Mouse (Mus musculus): Measurements from ENCODE around the gene Rnaseh2b. TPM values are rescaled to one million over a fixed set of nuclear protein-coding genes. Genes with fewer than 3 reads are reported as not detected.

Gene Rnaseh2b
- total and polyA plus RNA-seq, 3 experiments = 21.2 to 63.7 (median 53.6) TPM

DNA sequence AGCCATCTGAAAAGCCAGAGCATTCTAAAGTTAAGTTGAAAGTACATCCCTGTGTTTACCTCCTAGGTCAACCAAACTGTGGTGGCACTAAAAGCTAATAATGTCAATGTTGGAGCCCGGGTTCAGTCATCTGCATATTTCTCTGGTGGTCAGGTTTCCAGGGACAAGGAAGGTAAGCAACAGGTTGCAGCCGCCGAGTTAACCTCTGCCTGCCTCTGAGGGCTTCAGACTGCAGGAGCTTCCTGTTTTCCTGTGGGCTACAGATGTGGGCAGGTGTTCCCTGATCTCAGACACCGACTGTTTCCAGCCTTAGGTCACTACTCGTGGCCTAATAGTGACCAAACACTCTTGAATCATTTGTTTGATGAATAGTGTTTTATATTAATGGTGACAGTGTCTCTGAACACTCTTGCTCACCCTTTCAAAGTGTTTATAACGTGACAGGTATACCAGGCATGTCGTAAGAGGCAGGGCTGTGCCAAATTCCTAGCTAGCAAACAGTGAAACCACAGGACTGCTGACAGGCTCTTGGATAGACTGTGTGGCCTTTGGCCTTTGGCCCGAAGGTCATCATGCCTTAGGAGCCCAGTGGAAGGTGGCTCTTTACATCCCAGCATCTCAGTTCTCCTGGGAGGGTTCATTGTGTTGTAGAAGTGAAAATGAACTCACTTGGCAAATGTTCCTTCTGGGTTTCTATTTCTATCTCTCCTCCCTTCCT lies 69.0 kb downstream of the Rnaseh2b start:
- DNase-seq (ENCODE audit: extremely low read depth) = no peak
- H3K79me2 ChIP-seq (replicated peaks; ENCODE audit: control insufficient read depth, extremely low read depth, insufficient read depth, poor library complexity, severe bottlenecking) = no peaks in the 10 kb centered on the region
- H3K4me1 ChIP-seq (ENCODE audit: control insufficient read depth in 1 of 2, insufficient read depth in 2 of 2) = peaks cover 0 to 21% of the 10 kb centered on the region in 2 experiments; a peak in 2 of 4 replicates
- H3K27ac ChIP-seq (ENCODE audit: insufficient read depth, low read depth) = no peak overlapping the region
- H3K4me3 ChIP-seq (replicated peaks in 1 of 3; ENCODE audit: low read depth in 2 of 3, low read length in 2 of 3, poor library complexity in 1 of 3) = no peak overlapping the region
- H3K9ac ChIP-seq (ENCODE audit: insufficient read depth, low read depth) = no peak overlapping the region
- no peak overlapping the region for H3K4me2 ChIP-seq (ENCODE audit: insufficient read depth, low read depth, poor library complexity, severe bottlenecking)
- dilution Hi-C loops (cut with MboI; ENCODE audit: extremely low pct_ligation_motif_present, extremely low pct_unique_long_range_greater_than_20kb, low sequenced_read_pairs) (no loop called here), in situ Hi-C loops (cut with MboI; ENCODE audit: low pct_ligation_motif_present, low pct_unique_long_range_greater_than_20kb, low sequenced_read_pairs) (no loop called here)
- H3K27me3 ChIP-seq (replicated peaks) = no peaks in the 10 kb centered on the region
- peaks cover 6 to 67% of the 10 kb centered on the region in 2 experiments for H3K36me3 ChIP-seq (replicated peaks in 1 of 2; ENCODE audit: control insufficient read depth in 1 of 2, insufficient read depth in 1 of 2, low read length in 1 of 2)
- TF ChIP-seq JUN (IDR thresholded peaks at IDR 0.05; ENCODE audit: insufficient read depth, low read depth, low read length) (no peak), NELFE (IDR thresholded peaks at IDR 0.05; ENCODE audit: low read depth, low read length) (no peak), USF2 (conservative IDR thresholded peaks at IDR 0.05; ENCODE audit: low read depth, low read length) (no peak), EP300 (IDR thresholded peaks at IDR 0.05; ENCODE audit: low read length) (no peak), SMC3 (IDR thresholded peaks at IDR 0.05; ENCODE audit: low read depth, low read length) (no peak), GABPA (IDR thresholded peaks at IDR 0.05; ENCODE audit: insufficient replicate concordance, low read depth, low read length) (no peak), ZMIZ1 (IDR thresholded peaks at IDR 0.05; ENCODE audit: low read depth, low read length) (no peak), NRF1 (IDR thresholded peaks at IDR 0.05; ENCODE audit: low read depth, low read length) (no peak), CHD1 (IDR thresholded peaks at IDR 0.05; ENCODE audit: low read depth, low read length) (no peak), RAD21 (IDR thresholded peaks at IDR 0.05; ENCODE audit: low read depth, low read length) (no peak), USF1 (IDR thresholded peaks at IDR 0.05; ENCODE audit: low read depth, low read length) (no peak), UBTF (IDR thresholded peaks at IDR 0.05; ENCODE audit: low read depth, low read length) (no peak), ZNF384 (IDR thresholded peaks at IDR 0.05; ENCODE audit: low read depth, low read length) (no peak)
- no peaks in the 10 kb centered on the region for H3K9me3 ChIP-seq (replicated peaks; ENCODE audit: low read length)

DNA sequence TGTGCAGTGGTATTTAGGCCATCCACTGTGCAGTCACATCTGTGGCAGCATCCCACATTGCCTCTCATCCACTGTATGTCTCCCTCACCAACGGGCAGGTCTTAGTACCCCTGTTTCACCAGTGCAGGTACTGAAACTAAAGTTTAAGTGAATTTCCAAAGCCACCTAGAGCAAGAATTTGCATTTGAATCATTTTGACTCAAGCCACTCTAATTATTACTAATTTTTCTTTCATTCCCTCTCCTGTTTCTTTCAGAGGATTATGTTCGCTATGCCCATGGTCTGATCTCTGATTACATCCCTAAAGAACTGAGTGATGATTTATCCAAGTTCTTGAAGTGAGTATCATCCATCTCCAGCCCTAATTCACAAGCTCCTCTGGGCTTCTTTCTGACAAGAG lies 71.4 kb downstream of the Rnaseh2b start:
- H3K4me1 ChIP-seq (ENCODE audit: control insufficient read depth in 1 of 2, insufficient read depth in 2 of 2) = peaks cover 0 to 21% of the 10 kb centered on the region in 2 experiments; a peak in 2 of 4 replicates
- no peaks in the 10 kb centered on the region for H3K79me2 ChIP-seq (replicated peaks; ENCODE audit: control insufficient read depth, extremely low read depth, insufficient read depth, poor library complexity, severe bottlenecking)
- no peak overlapping the region for H3K9ac ChIP-seq (ENCODE audit: insufficient read depth, low read depth)
- no peak overlapping the region for H3K4me2 ChIP-seq (ENCODE audit: insufficient read depth, low read depth, poor library complexity, severe bottlenecking)
- no peak overlapping the region for H3K27ac ChIP-seq (ENCODE audit: insufficient read depth, low read depth)
- in situ Hi-C loops (cut with MboI; ENCODE audit: low pct_ligation_motif_present, low pct_unique_long_range_greater_than_20kb, low sequenced_read_pairs) = no loop called here
- H3K4me3 ChIP-seq (replicated peaks in 1 of 3; ENCODE audit: low read depth in 2 of 3, low read length in 2 of 3, poor library complexity in 1 of 3) = no peak overlapping the region
- dilution Hi-C loops (cut with MboI; ENCODE audit: extremely low pct_ligation_motif_present, extremely low pct_unique_long_range_greater_than_20kb, low sequenced_read_pairs) = no loop called here
- no peaks in the 10 kb centered on the region for H3K9me3 ChIP-seq (replicated peaks; ENCODE audit: low read length)
- H3K36me3 ChIP-seq (replicated peaks in 1 of 2; ENCODE audit: control insufficient read depth in 1 of 2, insufficient read depth in 1 of 2, low read length in 1 of 2) = peaks cover 12 to 83% of the 10 kb centered on the region in 2 experiments
- TF ChIP-seq USF2 (conservative IDR thresholded peaks at IDR 0.05; ENCODE audit: low read depth, low read length) = no peak
- peak; percentile 81 for TF ChIP-seq EP300 (IDR thresholded peaks at IDR 0.05; ENCODE audit: low read length)
- TF ChIP-seq USF1 (IDR thresholded peaks at IDR 0.05; ENCODE audit: low read depth, low read length) = no peak
- TF ChIP-seq RCOR1 (conservative IDR thresholded peaks at IDR 0.05; ENCODE audit: low read depth, low read length) = 0 out of 2 replicates have a peak, but pooled peaks have one; percentile 35
- TF ChIP-seq GABPA (IDR thresholded peaks at IDR 0.05; ENCODE audit: insufficient replicate concordance, low read depth, low read length) = no peak
- TF ChIP-seq IRF4 (IDR thresholded peaks at IDR 0.05; ENCODE audit: low read depth, low read length) = peak; percentile 74
- peak; percentile 75; the same call in 1 of the 2 replicates for TF ChIP-seq JUND (conservative IDR thresholded peaks at IDR 0.05; ENCODE audit: low read depth, low read length)
- peak; percentile 27; the same call in 1 of the 2 replicates for TF ChIP-seq JUN (IDR thresholded peaks at IDR 0.05; ENCODE audit: insufficient read depth, low read depth, low read length)
- DNase-seq (ENCODE audit: extremely low read depth) = no peak
- H3K27me3 ChIP-seq (replicated peaks) = no peaks in the 10 kb centered on the region
